Mouse (Mus musculus) frontal cortex, postnatal 36 days (tissue): ENCODE measurements at regions not wholly inside any gene's neighbourhood (a gene's known extent, or its start where the extent isn't known, plus 50 kb on each side); places are given as distances from the start of the nearest gene placed in this dataset.

Source experiments
- DNase-seq, 2 experiments: peaks; one replicate each; pipeline ENCODE4 v3.0.0; 2022; ENCODE audit warnings: low spot score in 2 of 2

DNA sequence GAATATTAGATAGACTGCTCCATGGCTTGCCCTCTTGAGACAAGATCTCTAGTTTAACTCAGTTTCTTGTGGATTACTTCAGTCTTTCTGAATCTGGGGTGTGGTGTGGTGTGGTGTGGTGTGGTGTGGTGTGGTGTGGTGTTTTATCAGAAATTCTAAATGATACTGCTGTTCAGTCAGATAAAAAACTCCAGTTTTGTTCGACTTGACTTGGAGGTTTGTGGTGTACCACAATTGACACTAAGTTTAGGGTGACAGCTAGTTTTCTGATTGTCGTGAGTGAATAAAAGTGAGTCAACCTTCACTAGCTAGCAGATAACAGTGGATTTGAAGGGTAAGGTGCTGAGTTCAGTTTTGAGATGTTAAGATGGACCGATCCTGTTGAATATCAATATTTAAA lies 89.5 kb upstream of the Cdkn2b start:
- DNase-seq: no peak

DNA sequence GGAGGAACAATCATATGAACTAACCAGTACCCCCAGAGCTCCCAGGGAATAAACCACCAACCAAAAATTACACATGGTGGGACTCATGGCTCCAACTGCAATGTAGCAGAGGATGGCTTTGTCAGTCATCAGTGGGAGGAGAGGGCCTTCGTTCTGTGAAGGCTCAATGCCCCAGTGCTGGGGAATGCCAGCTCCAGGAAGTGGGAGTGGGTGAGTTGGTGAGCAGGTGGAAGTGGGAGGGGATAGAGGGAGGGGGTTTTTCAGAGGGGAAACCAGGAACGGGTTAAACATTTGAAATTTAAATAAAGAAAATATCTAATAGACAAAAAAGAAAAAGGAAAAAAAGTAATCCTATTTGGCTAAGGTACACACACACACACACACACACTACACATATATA lies 88.4 kb upstream of the Cdkn2b start:
- no peak for DNase-seq

DNA sequence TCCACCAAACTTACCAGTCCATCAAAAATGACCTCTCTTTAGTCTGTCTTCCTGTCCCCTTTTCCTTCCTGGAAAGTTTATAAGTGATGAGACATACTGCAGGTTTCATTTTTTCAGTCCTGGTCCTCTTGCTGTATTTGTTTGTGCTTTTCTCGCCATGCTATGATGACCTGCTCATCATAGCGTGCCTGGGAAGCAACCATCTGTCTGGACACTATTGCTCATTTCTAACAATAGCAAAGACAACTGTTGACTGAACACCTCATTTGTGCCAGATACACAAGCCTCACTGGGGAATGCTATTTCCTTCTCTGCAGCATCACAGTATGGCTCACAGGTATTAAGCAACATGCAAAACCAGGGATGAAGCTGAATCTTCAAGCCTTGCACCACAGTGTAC lies 85.2 kb upstream of the Cdkn2b start:
- no peak for DNase-seq

DNA sequence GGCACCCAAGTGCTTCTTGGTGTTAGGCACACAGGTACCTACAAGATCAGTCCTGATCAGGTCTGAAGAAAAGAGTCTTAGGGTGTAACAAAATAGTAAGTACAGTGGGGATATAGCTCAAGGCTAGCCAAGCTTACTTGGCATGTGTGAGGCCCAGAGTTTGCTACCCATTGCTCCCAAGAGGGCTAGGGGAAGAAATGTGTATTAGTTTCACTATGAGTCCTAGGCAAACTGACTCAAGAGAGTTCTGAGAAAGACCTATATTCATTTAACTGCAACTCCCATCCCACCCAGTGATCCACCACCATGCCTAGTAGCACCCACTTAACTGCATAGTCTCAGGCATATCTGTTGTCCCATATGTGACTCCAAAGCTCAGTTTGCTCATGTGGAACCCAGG lies 84.5 kb upstream of the Cdkn2b start:
- no peak for DNase-seq

DNA sequence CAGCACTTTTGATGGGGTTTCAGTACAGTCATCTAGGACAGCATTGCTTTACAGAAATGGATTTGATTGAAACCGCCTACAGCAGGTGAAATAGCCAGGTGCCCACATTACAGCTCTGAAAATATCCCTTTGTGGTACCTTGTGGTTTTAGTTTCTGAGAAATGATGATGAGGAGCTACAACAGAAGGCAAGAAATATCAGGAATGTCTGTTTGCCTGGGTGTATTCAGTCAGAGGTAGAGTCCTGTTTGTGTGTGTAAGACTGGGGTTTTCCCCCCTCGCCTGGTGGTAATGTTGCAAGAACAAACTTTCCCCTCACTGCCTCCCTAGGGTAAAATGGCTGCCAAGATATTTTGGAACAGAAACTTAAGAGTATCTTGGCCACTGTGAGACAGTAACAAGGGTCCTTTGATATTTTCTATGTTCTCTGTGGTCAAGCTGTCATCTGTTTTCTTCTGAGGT lies 82.4 kb upstream of the Cdkn2b start:
- DNase-seq: no peak

DNA sequence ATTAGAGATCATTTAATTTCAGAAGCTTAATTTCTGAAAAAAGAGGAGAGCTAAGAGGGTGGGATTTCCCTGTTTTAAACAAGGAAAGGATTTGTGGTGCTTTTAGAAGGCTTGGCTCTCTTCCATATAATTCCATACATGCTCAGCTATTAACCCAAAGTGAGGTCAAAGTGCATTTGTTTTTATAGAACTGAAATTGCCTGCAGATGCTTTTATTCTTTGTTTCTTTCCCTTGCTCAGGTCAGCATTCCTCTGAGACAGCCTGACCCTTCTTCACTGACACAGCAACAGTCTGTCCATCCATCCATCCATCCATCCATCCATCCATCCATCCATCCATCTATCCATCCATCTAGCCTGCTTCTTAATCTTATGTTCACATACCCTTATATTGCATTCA lies 82.0 kb upstream of the Cdkn2b start:
- DNase-seq: no peak

DNA sequence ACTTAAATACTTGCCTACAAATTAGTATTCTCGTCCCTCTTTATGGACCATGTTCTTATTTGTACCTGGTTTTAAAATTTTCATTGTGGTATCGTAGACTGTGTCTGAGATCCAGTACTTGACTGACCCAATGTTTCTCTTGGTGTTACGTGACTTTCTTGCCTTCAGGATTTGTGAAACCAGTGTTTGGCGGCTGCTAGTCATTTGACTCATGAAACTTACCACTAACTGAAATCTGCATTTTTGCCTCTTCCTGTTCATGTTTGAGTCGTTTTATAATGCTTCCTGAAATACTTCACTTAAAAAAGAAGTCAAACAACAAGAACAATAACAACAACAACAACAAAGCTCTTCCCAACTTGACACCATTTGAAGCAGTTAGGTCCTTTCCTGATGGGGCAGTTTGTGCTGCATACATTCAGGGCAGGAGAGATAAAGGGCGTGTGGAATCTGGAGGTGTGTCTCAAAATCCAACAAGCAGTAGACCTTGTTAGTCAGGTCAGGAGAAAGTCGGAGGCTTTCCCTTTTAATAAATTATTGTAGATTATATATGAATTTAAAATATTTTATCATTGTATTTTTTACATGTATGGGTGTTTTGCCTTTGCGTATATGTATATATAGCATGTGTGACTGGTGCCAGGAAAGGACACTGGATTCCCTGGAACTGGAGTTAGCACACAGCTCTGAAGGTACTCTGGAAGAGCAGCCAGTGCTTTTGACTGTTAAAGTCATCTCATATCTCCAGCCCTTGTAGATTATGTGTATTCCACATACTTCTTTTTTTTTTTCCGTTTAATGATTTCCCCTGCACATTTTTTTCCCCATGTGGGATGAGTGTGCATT lies 80.8 kb upstream of the Cdkn2b start:
- DNase-seq: no peak

DNA sequence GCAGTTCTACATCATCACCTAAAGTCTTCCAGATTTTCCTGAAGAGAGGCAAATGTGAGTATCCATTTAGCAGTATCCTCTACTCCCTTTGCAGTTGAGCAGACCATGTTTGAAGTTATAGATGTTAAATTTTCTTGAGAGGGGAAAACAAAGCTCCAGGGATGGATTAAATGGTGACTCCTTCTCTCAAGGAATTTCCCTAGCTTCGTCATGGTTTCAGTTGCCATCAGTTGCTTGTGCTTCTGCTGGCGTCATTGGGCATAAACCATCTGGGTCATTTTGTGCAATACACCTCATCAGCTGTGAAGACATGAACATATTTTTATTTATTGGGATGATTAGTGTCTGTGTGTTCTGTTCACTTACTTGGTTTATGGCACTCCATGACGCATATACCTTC lies 72.7 kb upstream of the Cdkn2b start:
- DNase-seq: no peak

DNA sequence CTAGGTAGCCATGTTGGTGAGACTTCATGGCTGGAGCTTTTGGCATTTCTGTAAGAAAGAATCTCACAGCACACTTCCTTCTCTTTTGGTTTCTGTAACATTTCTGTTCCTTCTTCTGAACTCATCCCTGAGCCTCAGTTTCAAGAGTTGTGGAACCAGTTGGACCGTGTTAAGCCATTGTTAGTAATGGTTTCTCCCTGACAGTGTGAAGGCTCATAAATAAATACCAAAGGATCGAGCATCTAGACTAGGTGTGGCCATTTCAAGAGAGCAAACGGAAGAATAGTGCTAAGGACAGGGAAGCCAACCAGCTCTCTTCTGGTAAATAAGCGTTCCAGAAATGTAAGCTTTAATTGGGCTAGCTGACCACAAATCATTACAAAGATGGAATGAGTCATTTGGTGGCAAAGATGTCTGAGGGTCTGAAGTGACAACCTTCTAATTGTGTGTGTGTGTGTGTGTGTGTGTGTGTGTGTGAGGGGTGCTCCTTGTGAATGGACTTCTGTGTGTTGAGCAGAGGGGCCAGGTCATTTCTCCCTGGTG lies 71.7 kb upstream of the Cdkn2b start:
- DNase-seq: no peak

DNA sequence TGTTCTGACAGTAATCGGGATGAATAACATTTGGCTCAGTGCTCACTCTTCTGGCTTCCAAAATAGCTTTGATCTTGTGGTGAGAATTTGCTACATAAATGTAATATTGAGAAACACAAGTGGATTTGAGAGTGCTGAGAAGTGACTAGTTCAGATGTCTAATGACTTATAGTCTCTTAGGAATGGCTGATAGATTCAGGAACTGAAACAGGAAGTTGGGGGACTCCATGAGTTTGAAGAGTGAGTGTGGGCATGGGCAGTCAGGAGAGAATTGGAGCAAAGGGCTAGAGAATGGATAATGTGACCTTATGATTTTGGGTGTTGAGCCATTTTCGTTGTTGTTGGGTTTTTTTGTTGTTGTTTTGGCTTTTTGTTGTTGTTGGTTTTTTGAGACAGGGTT lies 70.9 kb upstream of the Cdkn2b start:
- no peak for DNase-seq

DNA sequence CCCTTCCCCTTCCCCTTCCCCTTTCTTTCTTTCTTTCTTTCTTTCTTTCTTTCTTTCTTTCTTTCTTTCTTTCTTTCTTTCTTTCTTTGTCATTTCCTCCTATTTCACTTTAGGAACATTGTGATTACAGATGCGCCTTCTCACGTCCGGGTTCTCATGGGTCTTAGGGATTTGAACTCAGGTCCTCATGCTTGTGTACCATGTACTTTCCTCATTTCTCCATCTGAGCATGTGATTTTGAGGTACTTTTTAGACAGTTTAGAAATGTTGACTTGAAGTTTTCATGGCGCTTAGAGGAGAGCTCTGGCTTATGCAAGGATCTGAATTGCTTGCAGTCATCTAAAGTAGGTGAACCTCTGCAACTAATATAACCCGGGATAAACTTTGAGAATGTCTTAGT lies 70.2 kb upstream of the Cdkn2b start:
- DNase-seq: no peak

DNA sequence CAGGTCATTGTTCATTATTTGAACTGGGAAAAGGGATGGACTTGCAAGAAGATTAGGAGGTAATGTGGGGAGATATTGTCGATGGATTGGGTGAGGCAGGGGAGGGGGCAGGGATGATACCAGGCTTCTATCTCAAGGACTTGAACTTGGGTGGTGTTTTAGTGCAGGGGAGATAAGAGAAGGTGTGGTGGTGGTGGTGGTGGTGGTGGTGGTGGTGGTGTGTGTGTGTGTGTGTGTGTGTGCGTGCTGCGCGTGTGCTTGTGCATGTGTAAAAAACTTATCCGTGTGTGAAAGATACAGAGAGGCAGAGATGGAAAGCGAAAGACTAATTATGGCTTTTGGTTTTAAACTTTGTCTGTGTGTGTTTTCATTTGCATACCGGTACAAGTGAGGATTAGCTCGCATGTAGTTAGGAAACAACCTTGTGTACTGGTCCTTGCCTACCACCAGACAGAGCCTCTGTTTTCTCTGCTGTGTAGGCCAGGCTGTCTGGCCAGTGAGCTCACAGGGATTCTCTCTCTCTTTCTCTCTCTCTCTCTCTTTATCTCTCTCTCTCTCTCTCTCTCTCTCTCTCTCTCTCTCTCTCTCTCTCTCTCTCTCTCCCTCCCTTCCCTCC lies 69.6 kb upstream of the Cdkn2b start:
- DNase-seq: no peak

DNA sequence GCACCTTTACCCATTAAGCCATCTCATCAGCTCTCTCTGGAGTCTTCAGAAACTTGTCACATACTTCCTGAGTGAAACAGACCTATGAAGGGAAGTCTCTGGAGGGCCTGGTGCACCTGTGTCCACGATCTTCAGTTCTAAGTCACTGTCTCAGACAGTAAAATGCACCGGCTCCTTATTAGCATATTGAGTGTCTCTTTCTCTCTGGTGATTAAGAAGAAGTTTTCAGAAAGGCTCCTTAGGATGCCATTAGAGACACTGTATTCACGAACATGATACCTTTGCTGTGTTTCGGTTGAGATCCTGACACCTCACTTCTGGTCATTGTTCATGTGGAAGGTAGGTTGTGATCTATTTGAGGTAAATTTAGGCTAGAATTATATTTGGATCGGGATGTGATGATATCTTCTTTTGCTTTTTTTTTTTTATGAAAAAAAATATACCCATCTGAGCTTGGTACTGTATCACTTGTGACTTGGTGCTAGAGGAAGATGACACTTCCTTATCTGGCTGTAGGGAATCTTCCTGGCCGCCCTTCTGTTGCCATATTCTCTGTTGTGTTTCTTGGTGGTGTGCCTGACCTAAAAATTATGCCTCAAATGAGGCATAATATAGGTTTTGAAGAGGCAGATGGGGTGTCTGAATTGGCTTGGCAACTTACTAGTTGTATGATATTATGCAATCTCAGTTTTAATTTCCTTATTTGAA lies 68.9 kb upstream of the Cdkn2b start:
- DNase-seq: no peak

DNA sequence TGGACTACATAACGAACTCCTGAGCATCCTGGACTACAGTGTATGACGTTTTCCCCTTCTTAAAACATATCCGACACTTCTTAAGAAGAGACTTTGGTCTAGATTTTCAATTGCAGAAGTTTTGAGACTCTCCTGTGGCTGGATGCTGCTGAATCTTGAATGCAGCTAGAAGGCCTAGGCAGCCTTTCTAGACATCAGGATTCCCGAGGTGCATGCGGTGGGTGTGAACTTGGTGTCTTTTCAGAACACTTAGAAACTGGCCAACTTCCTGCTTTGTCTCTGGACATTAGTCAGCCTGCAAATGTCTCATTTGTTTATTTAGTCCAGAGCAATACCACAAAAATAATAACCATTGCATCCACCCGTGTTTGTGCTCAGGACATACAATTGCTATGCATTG lies 61.8 kb upstream of the Cdkn2b start:
- no peak for DNase-seq

DNA sequence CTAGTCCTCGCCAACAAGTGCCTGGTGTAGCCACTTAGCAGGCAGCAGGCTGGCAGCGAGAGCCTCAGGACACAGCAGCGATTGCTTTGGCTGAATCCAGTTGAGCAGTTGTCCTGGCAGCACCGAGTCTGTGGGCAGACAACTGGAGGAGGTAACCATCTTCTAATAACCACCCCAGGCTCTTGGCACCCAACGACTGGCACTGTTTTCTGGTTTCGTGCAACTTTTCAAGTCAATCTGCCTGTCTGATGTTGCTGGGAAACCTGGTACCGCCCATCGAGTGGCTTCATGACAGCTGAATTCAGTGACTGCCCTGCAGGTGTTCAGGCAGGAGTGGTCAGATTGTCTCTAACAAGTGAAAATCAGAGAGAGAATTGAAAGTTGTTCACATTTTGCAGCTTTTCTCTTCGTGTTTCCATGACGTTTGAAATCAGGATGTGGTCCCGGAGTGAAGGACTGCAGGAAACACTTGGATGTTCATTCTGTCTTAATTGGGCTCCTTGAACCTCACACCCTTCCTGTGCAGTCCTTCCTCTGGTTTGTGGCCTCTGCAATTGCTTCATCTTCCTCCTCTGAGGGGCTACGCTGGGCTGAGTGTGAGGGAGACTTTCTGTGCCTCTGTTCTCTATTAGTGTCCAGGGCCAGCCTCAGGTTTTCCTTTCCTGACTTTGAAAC lies 58.1 kb upstream of the Cdkn2b start:
- DNase-seq: no peak

DNA sequence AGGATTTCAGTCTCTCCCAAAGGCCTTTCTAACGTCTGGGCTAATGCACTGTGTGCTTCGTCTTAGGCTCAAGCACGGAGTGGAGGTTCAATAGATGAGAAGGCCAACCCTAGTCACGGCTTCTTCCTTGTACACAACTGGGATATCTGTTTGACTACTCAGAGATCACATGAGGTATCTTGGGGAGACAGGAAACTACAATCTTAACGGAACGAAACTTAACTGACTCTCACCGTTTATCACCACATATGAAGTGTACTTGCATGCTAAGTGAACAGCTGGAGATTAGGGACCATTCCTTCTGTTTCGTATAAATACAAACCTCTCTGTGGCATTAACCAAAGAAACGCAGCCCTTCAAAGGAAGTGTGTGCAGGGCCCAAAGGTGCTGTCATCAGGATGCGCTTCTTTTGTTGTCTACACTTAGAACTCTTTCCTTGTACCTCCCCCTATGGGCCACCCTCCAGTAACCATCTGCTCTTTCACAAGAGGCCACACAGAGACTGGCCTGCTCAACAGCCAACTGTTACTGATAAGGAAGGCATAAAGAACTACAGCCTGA lies 55.8 kb upstream of the Cdkn2b start:
- DNase-seq: no peak

DNA sequence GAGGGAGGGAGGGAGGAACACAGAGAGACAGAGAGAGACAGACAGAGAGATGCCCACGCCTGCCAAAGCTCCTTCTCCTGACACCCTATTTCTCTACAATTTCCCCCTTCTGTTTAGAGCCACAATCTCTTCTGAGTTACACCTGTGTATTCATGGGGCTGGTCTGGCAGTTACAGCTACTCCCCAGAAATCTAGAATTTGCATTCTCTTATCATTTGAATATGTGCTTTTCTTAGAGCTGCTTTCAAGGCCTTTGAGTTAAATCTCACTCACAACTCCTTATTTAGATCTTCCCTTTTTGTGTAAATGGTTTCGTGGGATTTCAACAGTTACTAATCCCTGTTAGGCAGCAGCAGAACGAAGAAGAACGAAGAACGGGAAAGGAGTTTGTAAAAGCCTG lies 55.0 kb upstream of the Cdkn2b start:
- no peak for DNase-seq

DNA sequence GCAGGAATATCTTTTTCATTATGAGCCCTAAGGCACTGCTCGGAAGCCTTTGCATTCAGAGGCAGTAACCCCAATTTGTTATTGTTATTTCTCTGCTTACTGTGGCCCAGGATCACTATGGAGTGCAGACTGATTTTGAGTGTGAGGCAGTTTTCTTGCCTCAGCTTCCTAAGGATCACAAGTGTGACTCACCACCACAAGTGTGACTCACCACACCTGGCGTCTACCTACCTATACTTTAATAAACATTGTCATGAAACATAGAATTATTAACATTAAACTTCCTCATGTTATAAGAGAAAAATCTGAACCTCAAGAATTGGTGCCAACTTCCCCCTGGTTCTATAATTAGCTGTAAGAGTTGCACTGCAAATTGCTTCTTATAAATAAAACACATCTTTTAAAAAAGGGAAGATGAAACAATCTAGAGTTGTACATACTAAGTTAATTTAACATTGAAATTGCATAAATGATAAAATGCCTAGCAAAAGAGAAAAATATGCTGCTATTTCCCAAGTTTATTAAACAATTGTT lies 52.4 kb upstream of the Cdkn2b start:
- no peak for DNase-seq

DNA sequence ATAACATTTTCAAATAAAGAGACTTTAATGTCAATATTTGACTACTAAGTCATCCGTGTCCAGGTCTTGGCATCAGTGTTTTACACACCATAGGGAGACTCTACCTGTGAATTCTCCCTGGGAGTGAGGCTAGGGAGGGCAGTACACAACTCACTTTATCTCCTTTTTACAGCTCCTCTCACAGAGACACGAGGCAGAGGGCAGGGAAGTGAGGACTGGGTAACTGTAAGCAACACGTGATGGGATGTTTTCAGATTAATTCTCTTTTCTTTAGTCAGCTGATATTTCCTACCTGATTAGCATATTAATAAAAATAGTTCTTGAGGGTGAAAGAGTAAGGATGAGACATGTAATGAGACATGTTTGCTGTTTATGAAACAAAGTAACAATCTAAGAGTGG lies 51.8 kb upstream of the Cdkn2b start:
- DNase-seq: no peak

DNA sequence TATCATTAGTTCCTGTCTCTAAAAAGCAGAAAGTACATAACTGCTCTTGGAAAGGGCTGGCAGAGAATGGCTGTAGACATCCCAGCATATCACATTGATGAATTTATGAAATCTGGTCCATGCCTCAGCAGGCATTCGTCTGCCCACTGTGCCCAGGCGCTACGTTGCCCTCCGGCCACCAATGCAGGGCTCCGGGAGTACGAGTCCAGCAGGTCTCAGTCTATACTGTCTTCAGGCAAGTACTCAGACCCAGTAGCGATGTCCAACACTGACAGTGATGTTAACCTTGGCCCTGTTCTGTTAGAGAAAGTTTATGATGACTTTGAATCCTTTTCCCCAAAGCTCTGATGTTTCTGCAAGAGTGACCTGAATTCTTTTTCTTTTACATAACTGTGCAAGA lies 50.5 kb upstream of the Cdkn2b start:
- DNase-seq: no peak
